Comparison of ENCODE assay signal across 8 mouse cellular contexts in the genomic region with DNA sequence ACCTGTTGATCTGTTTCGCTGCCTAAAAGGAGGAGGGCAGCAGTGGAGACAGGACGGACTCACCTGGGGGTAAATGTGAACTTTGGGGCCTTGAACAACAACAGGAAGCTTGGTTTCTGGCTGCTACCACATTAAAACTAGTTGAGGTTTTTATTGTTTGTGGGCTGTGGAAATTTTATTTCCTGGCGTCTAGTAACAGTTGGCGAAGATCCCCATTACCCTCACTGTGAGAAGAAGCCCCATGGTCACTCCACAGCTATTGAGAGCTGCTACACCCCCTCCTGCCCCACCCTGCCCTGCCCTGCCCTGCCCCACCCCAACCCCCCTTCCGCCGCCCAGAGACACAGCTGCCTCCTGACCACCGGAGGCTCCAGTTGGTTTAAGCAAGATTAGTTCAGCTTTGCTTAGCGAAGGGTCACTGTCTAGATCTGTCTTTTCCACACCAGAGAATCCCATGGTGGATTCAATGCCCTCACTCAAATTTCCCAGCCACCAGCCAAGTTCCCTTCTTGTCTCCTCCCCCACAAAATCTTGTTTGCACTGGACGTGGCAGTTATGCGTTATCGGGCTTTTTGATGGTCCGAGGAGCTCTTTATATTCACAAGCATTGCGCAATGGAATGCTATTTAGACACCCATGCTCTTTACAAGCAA.
DNase-seq lines count a peak whose midpoint lies in the region; ATAC-seq and TF ChIP-seq lines count a peak whose summit lies in the region.

No protein-coding gene starts in this region.

- H3K27me3 ChIP-seq in heart, embryonic 13.5 days (replicated peaks): no peaks in the 10 kb centered on the region
- no peaks in the 10 kb centered on the region for H3K27me3 ChIP-seq in liver, embryonic 16.5 days (ENCODE audit: control insufficient read depth, insufficient read depth, low read depth, low read length)

- no peak for ATAC-seq in heart, embryonic 13.5 days (ENCODE audit: extremely low read depth, insufficient number of reproducible peaks, low FRiP score, low TSS enrichment)
- ATAC-seq in liver, embryonic 16.5 days (ENCODE audit: low read depth): peak; percentile 30; the same call in 1 of the 2 replicates
- ATAC-seq in cerebellum, adult (ENCODE audit: insufficient number of reproducible peaks, low FRiP score, low TSS enrichment): no peak

- no peak for DNase-seq in heart, postnatal 36 days
- DNase-seq in 416B (ENCODE audit: low read depth): peak; percentile 95
- no peak for DNase-seq in frontal cortex, adult 2 months (ENCODE audit: extremely low spot score in 1 of 2, low spot score in 1 of 2)
- DNase-seq in kidney, adult 18-20 months: no peak

- H3K9ac ChIP-seq in heart, embryonic 13.5 days: no peak overlapping the region
- no peak overlapping the region for H3K9ac ChIP-seq in liver, embryonic 16.5 days (ENCODE audit: low read depth, low read length)

- no peaks in the 10 kb centered on the region for H3K9me3 ChIP-seq in heart, embryonic 13.5 days
- H3K9me3 ChIP-seq in liver, embryonic 16.5 days (replicated peaks; ENCODE audit: control insufficient read depth, low read length): no peaks in the 10 kb centered on the region

- no peak for TF ChIP-seq POLR2A in bone marrow, adult 2 months (IDR thresholded peaks at IDR 0.05; ENCODE audit: borderline replicate concordance, control insufficient read depth, low read depth, low read length)

- H3K4me3 ChIP-seq in heart, embryonic 13.5 days: no peak overlapping the region
- H3K4me3 ChIP-seq in bone marrow, adult 2 months (replicated peaks; ENCODE audit: control insufficient read depth, low read depth, low read length): peak overlapping the region; percentile 61
- peak overlapping the region; percentile 38; the same call in 1 of the 2 replicates for H3K4me3 ChIP-seq in liver, embryonic 16.5 days (ENCODE audit: low read depth, low read length)

- peak overlapping the region; percentile 70; the same call in 1 of the 2 replicates for H3K4me2 ChIP-seq in heart, embryonic 13.5 days
- H3K4me2 ChIP-seq in liver, embryonic 16.5 days (ENCODE audit: low read depth, low read length): peak overlapping the region; percentile 48

- peaks cover 32% of the 10 kb centered on the region for H3K4me1 ChIP-seq in heart, embryonic 13.5 days
- H3K4me1 ChIP-seq in bone marrow, adult 2 months (ENCODE audit: control insufficient read depth, insufficient read depth, low read length): peaks cover 2% of the 10 kb centered on the region
- peaks cover 6% of the 10 kb centered on the region for H3K4me1 ChIP-seq in liver, embryonic 16.5 days (ENCODE audit: control insufficient read depth, low read depth, low read length)

- H3K36me3 ChIP-seq in heart, embryonic 13.5 days: no peaks in the 10 kb centered on the region
- no peaks in the 10 kb centered on the region for H3K36me3 ChIP-seq in liver, embryonic 16.5 days (ENCODE audit: control insufficient read depth, insufficient read depth)

- intact Hi-C loops in heart, postnatal 36 days (cut with DNase I): loop anchor here (5.0 to 10.0 kb wide), 3 partner anchors 37 to 674 kb away; no protein-coding TSS in a partner anchor

- TF ChIP-seq CTCF in bone marrow, adult 2 months (IDR thresholded peaks at IDR 0.05; ENCODE audit: control insufficient read depth, insufficient read depth, low read length): no peak

- H3K27ac ChIP-seq in heart, embryonic 13.5 days (replicated peaks): 0 out of 2 replicates have a peak overlapping the region, but pooled peaks have one; percentile 24
- peak overlapping the region; percentile 69 for H3K27ac ChIP-seq in bone marrow, adult 2 months (ENCODE audit: control insufficient read depth, insufficient read depth, low read depth, low read length, poor library complexity)
- no peak overlapping the region for H3K27ac ChIP-seq in liver, embryonic 16.5 days (ENCODE audit: low read length)

- WGBS in heart, embryonic 13.5 days: 62% methylated on average over 13 of the region's 13 CpGs
- WGBS in bone marrow, adult 2 months: 5% methylated on average over 13 of the region's 13 CpGs
- 13% methylated on average over 13 of the region's 13 CpGs for WGBS in liver, embryonic 16.5 days (ENCODE audit: insufficient replicate concordance)
